Mouse (Mus musculus) myocyte (in vitro differentiated cells): ENCODE measurements at regions not wholly inside any gene's neighbourhood (a gene's known extent, or its start where the extent isn't known, plus 50 kb on each side); places are given as distances from the start of the nearest gene placed in this dataset.

Experiments
- CEBPB ChIP-seq: IDR thresholded peaks from 2 replicates; pipeline ENCODE4 v1.6.1; 2011; ENCODE audit warnings: mild to moderate bottlenecking, moderate library complexity; ENCODE audit not compliant: poor library complexity, insufficient read depth, severe bottlenecking
- E2F4 ChIP-seq: IDR thresholded peaks from one replicate; pipeline ENCODE4 v1.6.1; 2011; ENCODE audit warnings: mild to moderate bottlenecking, control low read depth, moderate library complexity; ENCODE audit not compliant: insufficient read depth
- MAX ChIP-seq: IDR thresholded peaks from one replicate; pipeline ENCODE4 v1.6.1; 2011; ENCODE audit warnings: low read depth, mild to moderate bottlenecking, control low read depth
- MYOD1 ChIP-seq, 3 experiments: IDR thresholded peaks; one replicate each; pipeline ENCODE4 v1.6.1; 2011; ENCODE audit warnings: control low read depth in 2 of 3, low read depth in 2 of 3, mild to moderate bottlenecking in 2 of 3, moderate library complexity in 1 of 3; ENCODE audit not compliant: insufficient read length in 2 of 3, control insufficient read depth in 1 of 3
- MYOG ChIP-seq, 3 experiments: IDR thresholded peaks; one replicate each; pipeline ENCODE4 v1.6.1; 2011; ENCODE audit warnings: control low read depth in 2 of 3, low read depth in 2 of 3, mild to moderate bottlenecking in 2 of 3; ENCODE audit not compliant: insufficient read length in 2 of 3, control insufficient read depth in 1 of 3, insufficient read depth in 1 of 3
- POLR2A ChIP-seq: IDR thresholded peaks from one replicate; pipeline ENCODE4 v1.6.1; 2011; ENCODE audit warnings: low read depth, mild to moderate bottlenecking, control low read depth, moderate library complexity; ENCODE audit not compliant: insufficient read length
- POLR2AphosphoS2 ChIP-seq: IDR thresholded peaks from one replicate; pipeline ENCODE4 v1.6.1; 2011; ENCODE audit warnings: low read depth, control low read depth; ENCODE audit not compliant: insufficient read length
- REST ChIP-seq: IDR thresholded peaks from one replicate; pipeline ENCODE4 v1.6.1; 2011; ENCODE audit warnings: mild to moderate bottlenecking, control low read depth, moderate library complexity; ENCODE audit not compliant: insufficient read depth, insufficient read length
- SRF ChIP-seq: IDR thresholded peaks from one replicate; pipeline ENCODE4 v1.6.1; 2011; ENCODE audit warnings: low read depth; ENCODE audit not compliant: control insufficient read depth, insufficient read length
- TCF12 ChIP-seq: IDR thresholded peaks from one replicate; pipeline ENCODE4 v1.6.1; 2011; ENCODE audit warnings: mild to moderate bottlenecking, control low read depth; ENCODE audit not compliant: poor library complexity, insufficient read depth, severe bottlenecking
- USF1 ChIP-seq: IDR thresholded peaks from one replicate; pipeline ENCODE4 v1.6.1; 2011; ENCODE audit warnings: low read depth, mild to moderate bottlenecking, control low read depth, moderate library complexity

GRCm38 (mm10) chr3:103445852-103446251, 129.2 kb upstream of the Syt6 start:
- no peak for TF ChIP-seq POLR2A
- TF ChIP-seq USF1: no peak
- TF ChIP-seq E2F4: no peak
- no peak for TF ChIP-seq POLR2AphosphoS2
- TF ChIP-seq MYOG (IDR thresholded peaks at IDR 0.05; ENCODE audit: control insufficient read depth in 1 of 3, insufficient read depth in 1 of 3, insufficient read length in 2 of 3, low read depth in 2 of 3): no peak
- TF ChIP-seq REST: no peak
- TF ChIP-seq TCF12: no peak
- TF ChIP-seq MAX: no peak
- no peak for TF ChIP-seq MYOD1 (IDR thresholded peaks at IDR 0.05; ENCODE audit: control insufficient read depth in 1 of 3, insufficient read length in 2 of 3, low read depth in 2 of 3)
- TF ChIP-seq CEBPB: no peak
- TF ChIP-seq SRF: no peak
